Mouse (Mus musculus) heart, postnatal 0 days (tissue): ENCODE results near the gene 1700012B07Rik.

Experiments
- CTCF ChIP-seq: IDR thresholded peaks from 2 replicates; pipeline ENCODE4 v1.5.1; 2016; ENCODE audit warnings: antibody characterized with exemption, control low read depth, low read depth
- EP300 ChIP-seq: IDR thresholded peaks from 2 replicates; pipeline ENCODE4 v1.6.1; 2016; ENCODE audit warnings: antibody characterized with exemption, low read depth

GRCm38 (mm10) chr11:109859441-109859840, 31.6 kb upstream of the 1700012B07Rik start:
- TF ChIP-seq CTCF = no peak
- no peak for TF ChIP-seq EP300
